Mouse (Mus musculus): Measurements from ENCODE around the gene Zgrf1. TPM values are rescaled to one million over a fixed set of nuclear protein-coding genes. Genes with fewer than 3 reads are reported as not detected.

Zgrf1 gene
- polyA plus RNA-seq, 1 experiment from 2014 or later = 3.3 TPM

GRCm38 (mm10) chr3:127660712-127661111 is 107.4 kb downstream of the Zgrf1 start:
- Histone ChIP-seq H3K27ac (no peak overlapping the region), H3K4me3 (no peak overlapping the region), H3K9ac (no peak overlapping the region), H3K4me1 (replicated peaks) (peaks cover 11% of the 10 kb centered on the region), H3K36me3 (no peaks in the 10 kb centered on the region), H3K9me3 (no peaks in the 10 kb centered on the region), H3K27me3 (peaks cover 9% of the 10 kb centered on the region; the same call in 1 of the 2 replicates), H3K4me2 (no peak overlapping the region)
- no peak for ATAC-seq (ENCODE audit: low FRiP score)
- WGBS = 46% methylated on average over 7 of the region's 7 CpGs

GRCm38 (mm10) chr3:127661646-127662531 is 108.6 kb downstream of the Zgrf1 start:
- Histone ChIP-seq H3K9me3 (no peaks in the 10 kb centered on the region), H3K4me2 (peak overlapping the region; percentile 39), H3K27me3 (peaks cover 13% of the 10 kb centered on the region; the same call in 1 of the 2 replicates), H3K4me3 (0 out of 2 replicates have a peak overlapping the region, but pooled peaks have one; percentile 2), H3K4me1 (replicated peaks) (peaks cover 11% of the 10 kb centered on the region), H3K27ac (0 out of 2 replicates have a peak overlapping the region, but pooled peaks have one; percentile 3), H3K36me3 (no peaks in the 10 kb centered on the region), H3K9ac (0 out of 2 replicates have a peak overlapping the region, but pooled peaks have one; percentile 6)
- WGBS = 25% methylated on average over 22 of the region's 22 CpGs
- peak; percentile 43; the same call in 1 of the 2 replicates for ATAC-seq (ENCODE audit: low FRiP score)

MicroRNAs within 50 kb of the gene (microRNA counts, 519-probe panel; counts per million panel counts)
- microRNA mmu-miR-302a = 51.3 counts per million
- 51.3 counts per million for microRNA mmu-miR-302b
- microRNA mmu-miR-302c = 51.3 counts per million
- 3,008 counts per million, percentile 33 among the panel's probes with 10 or more counts for microRNA mmu-miR-302d
- microRNA mmu-miR-367 = 3,273 counts per million, percentile 39 among the panel's probes with 10 or more counts

Small RNA genes within 50 kb of the gene (microRNA-seq; reads per million reads assigned to microRNA genes)
- 759 reads per million, percentile 75 among the genes with 10 or more reads in this experiment for gene Mir302a
- 403 reads per million, percentile 67 among the genes with 10 or more reads in this experiment for gene Mir302b
- gene Mir302c = 44.2 reads per million, percentile 40 among the genes with 10 or more reads in this experiment
- 620 reads per million, percentile 73 among the genes with 10 or more reads in this experiment for gene Mir302d
- gene Mir367 = not detected

Other genes starting within 250 kb of the Zgrf1 start
- gene Ank2, start 54.1 kb upstream of the Zgrf1 start, polyA plus RNA-seq (2015; fragmentation: Nextera tagmentation; extraction: Ambion mirVana) = 165 and 177 TPM in 2 replicates
- gene Larp7, start 140 bp upstream of the Zgrf1 start, polyA plus RNA-seq (2015; fragmentation: Nextera tagmentation; extraction: Ambion mirVana) = 36.1 and 37.2 TPM in 2 replicates
- gene Neurog2, start 79.6 kb downstream of the Zgrf1 start, polyA plus RNA-seq (2015; fragmentation: Nextera tagmentation; extraction: Ambion mirVana) = 14.9 and 17.5 TPM in 2 replicates
- 0.79 and 1.3 TPM in 2 replicates for gene Alpk1, start 227.0 kb downstream of the Zgrf1 start, polyA plus RNA-seq (2015; fragmentation: Nextera tagmentation; extraction: Ambion mirVana)
- 3.5 and 4.7 TPM in 2 replicates for gene Tifa, start 236.3 kb downstream of the Zgrf1 start, polyA plus RNA-seq (2015; fragmentation: Nextera tagmentation; extraction: Ambion mirVana)

All from hindbrain, embryonic 13.5 days (tissue).